Mouse (Mus musculus): ENCODE data around the gene Cyp2a4.
"Not testable (repeated sequence)": the region's sequence is repeated elsewhere in the genome, so short reads cannot be mapped to it uniquely, and the experiment has no call there.

Cyp2a4 gene

DNA sequence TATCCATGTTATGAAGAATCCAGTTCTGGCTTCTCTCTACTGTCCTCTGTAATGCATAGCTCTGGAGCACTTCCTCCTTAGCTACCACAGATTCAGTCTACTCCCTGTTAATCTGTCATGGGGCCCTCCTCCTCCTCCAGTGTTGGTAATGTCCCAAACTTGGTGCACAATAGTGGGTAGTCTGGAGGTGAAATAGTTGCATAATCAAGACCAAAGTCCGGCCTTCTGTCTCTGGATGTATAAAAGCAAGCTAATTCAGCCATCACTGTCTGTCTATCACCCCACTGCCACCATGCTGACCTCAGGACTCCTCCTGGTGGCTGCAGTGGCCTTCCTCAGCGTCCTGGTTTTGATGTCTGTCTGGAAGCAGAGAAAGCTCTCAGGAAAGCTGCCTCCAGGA, at the start of gene Cyp2a4:
Cyp2a4 (plus strand) TSS at position 244 of the 400 bp plus-strand sequence.
- DNase-seq, result peak; percentile 68

DNA sequence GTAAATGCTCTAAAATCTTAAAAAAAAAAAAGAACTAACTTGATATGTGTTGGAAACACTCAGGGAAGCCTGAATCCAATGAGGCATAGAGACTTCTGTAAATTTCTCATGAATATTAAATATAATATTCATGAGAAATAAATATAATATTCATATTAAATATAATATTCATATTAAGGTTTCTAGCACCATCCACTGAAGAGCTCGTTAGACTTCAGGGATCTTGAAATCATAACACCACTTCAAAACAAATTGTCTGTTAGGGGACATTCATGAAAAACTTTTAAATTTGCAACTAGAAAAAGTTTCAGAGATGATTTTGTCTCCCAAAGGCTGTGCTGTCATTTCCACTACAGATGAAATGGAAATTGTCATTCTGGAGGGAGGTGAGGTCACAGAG, 46.9 kb upstream of the Cyp2a4 start, which contains the start of gene Vmn1r184:
Vmn1r184 (plus strand) TSS at position 301 of the 400 bp plus-strand sequence.
- not testable (repeated sequence) for DNase-seq

DNA sequence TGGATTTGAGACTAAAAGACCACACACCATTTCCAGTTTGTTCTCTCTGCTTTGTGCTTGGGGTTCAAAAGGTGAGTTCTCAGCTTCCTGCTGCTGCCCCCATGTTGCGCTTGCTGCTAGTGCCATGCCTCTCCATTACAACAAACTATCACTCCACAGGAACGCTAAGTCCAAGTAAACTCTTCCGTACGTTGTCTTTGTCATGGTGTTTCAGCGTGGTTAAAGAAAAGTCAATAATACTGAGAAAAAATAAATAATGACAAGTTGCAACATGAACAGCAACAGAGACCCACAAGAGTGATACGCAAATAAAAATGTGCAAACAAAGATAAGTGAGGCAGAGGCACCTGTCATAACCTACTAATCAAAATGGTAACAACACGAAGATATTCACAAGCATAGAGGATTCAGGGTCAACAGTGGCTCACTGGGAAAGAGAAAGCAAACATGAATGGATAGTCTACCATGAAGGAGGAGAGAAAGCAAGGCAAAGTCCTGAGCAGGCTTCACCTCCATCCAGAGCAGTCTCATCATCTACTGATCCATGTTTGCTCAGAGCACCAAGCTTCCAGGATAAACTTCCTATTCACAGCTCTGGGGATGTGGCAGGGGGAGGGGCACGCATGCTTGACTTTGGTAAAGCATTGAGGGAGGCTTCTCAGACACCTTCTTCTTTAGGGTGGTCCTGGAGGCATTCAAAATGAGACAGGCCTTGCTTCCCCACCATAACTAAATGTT, 3.4 kb upstream of the Cyp2a4 start:
- not testable (repeated sequence) for DNase-seq

DNA sequence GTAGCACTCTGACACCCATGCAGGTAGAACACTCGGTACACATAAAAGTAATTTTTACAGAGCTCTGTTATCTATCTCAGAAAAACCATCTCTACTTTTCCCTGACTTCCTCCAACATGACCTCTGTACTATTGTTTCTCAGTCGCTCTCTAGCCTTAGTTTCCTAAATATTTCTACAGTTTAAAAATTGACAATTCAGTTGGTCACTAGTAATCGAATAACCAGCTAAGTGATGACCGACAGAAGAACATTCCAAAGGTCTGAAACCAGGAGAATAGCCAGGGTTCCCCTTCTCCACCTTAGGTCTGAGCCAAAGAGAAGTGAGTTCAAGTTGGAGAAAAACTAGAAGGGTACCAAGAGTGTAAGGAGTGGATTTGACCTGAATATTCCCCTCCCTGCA, 4.8 kb downstream of the Cyp2a4 start:
- DNase-seq, result peak; percentile 60

DNA sequence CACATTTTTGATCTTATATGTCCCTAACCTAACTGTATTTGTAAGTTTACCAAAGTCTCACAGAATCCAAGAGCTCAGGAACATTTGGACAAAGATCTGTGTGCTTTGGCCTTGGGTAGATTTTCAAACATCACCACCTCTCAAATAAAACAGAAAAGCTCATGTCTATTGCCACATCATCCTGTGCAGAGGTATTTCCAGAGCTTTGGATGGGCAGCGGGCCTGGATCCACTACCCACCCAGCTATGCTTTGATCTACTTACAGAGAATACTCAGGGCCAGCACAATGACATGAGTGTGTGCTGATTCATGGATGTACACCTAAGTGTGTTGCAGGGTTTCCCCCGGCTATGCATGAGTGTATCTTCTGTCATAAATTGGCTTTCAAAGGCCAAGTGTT, 8.2 kb downstream of the Cyp2a4 start:
- DNase-seq, result not testable (repeated sequence)

DNA sequence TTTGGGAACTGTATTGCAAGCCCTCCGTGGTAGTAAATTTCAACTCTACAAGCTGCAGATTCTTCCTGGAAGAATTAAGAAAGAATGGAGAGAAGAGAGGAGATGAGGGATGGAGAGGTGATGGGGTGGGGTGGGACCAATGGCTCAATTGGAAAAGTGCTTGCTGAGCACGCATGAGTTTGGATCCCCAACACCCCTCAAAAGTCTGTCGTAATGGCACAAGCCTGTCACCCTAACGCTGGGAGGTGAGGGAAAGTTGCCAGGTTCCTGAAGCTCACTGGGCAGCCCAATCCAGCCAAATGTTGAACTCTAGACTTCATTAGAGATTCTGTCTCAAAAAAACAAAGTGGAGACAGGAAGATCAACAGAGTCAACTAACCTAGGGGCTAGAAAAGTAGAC, 8.8 kb downstream of the Cyp2a4 start:
- not testable (repeated sequence) for DNase-seq

DNA sequence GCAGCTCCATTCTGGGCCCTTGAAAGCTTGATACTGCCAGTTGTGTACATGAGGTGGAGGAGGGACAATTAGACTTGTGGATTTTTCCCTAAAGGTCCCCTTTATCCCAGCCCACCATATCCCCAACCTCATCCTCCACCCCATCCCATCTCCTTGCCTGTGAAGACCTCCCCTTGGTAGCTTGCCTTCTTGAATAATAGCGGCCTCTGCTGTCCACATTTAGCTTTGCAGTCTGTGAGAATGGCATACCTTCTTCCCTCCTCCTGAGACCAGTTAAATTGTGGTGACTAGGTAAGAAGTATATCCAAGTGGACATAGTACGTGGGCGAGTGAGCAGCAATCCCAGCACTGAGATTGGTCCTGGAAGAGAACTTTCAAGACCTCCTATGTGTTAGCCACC, 13.4 kb downstream of the Cyp2a4 start:
- DNase-seq, result peak; percentile 66

DNA sequence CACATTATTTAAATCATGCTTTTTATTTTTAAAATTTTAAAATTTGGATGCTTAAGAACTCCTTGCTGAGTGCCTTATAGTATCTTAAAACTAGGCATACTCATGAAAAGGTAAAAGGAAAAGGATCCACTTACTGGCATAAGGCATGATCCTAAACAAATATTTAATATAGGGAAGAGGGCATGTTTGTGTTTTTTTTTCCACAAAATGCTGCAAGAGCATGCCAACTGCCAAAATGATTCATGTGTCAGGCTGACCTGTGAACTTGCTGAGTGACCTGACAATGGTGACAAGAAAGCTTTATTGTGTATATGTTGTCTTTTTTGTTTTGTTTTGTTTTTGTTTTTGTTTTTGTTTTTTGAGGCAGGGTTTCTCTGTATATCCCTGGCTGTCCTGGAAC, 43.2 kb downstream of the Cyp2a4 start:
- not testable (repeated sequence) for DNase-seq

DNA sequence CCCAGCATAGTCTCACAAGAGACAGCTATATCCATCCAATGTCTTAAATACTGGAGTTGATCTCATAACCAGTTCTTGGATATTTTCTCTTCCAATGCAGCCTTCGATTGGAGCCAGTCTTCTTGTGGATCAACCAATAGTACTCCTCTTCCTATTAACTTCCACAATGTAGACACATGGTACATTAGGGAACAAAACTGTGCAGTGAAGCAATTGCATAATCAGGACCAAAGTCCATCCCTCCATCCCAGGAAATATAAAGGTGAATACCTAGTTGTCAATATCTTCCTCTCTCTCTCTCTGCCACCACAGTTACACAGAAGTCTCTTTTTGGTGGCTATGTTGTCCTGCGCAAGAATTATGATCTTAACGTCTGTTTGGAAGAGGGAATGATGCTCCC, 45.3 kb downstream of the Cyp2a4 start:
- not testable (repeated sequence) for DNase-seq

DNA sequence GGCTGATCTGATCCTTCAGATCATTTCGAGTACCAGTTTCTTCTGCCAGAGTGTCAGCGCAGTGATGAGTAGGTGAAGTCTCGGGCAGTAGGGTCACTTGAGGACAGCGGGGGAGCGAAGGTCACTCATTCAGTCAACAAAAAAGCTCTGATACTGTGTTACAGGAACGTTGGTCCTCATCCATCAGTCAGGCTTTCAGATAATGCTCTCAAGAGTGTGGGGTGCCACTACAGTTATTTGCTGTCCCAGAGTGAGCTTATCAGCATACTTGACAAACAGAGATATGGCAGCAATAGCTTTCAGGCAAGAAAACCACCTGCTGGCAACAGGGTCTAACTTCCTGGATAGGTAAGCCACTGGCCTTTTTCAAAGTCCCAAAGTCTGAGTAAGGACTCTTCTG, 49.8 kb downstream of the Cyp2a4 start:
- DNase-seq, result not testable (repeated sequence)

Data from kidney, adult 9 months (tissue).